Mouse (Mus musculus) kidney, embryonic 15.5 days (tissue): ENCODE results near the gene Dennd1b. TPM values are rescaled to one million over a fixed set of nuclear protein-coding genes. Genes with fewer than 3 reads are reported as not detected.

Experiments used
- ATAC-seq: fragments of 200-750 bp; cut with Nextera tagmentation; replicated peaks from 2 replicates; pipeline ENCODE4 v1.8.0; 2017; ENCODE audit warnings: moderate TSS enrichment; ENCODE audit not compliant: low FRiP score
- H3K27ac ChIP-seq: fragments of 300-500 bp; sonication (generic); 2 replicates; pipeline ENCODE4 v1.5.1; 2015; ENCODE audit warnings: mild to moderate bottlenecking, inconsistent platforms
- H3K27me3 ChIP-seq: fragments of 300-500 bp; sonication (generic); 2 replicates; pipeline ENCODE4 v1.6.1; 2015; ENCODE audit warnings: inconsistent platforms
- H3K36me3 ChIP-seq: fragments of 300-500 bp; sonication (generic); 2 replicates; pipeline ENCODE4 v1.6.1; 2015; ENCODE audit warnings: inconsistent platforms
- H3K4me1 ChIP-seq: fragments of 300-500 bp; sonication (generic); 2 replicates; pipeline ENCODE4 v1.6.1; 2015; ENCODE audit warnings: inconsistent platforms
- H3K4me2 ChIP-seq: fragments of 300-500 bp; sonication (generic); 2 replicates; pipeline ENCODE4 v1.6.1; 2015; ENCODE audit warnings: moderate library complexity, mild to moderate bottlenecking, inconsistent platforms
- H3K4me3 ChIP-seq: fragments of 300-500 bp; sonication (generic); replicated peaks from 2 replicates; pipeline ENCODE4 v1.5.1; 2015; ENCODE audit warnings: mild to moderate bottlenecking, inconsistent platforms
- H3K9ac ChIP-seq: fragments of 300-500 bp; sonication (generic); 2 replicates; pipeline ENCODE4 v1.6.1; 2015; ENCODE audit warnings: mild to moderate bottlenecking, inconsistent platforms
- H3K9me3 ChIP-seq: fragments of 300-500 bp; sonication (generic); replicated peaks from 2 replicates; pipeline ENCODE4 v1.6.1; 2016; ENCODE audit warnings: inconsistent platforms
- WGBS: fragments of 180-500 bp; shearing (Covaris S2); methylation state at CpG from one replicate; pipeline ENCODE4 v1.1.7; 2015; ENCODE audit warnings: mixed read lengths; 5-methylcytosine and 5-hydroxymethylcytosine counted together
- polyA plus RNA-seq: library from polyadenylated mRNA; unstranded; fragments of >200 nt; fragmentation: Nextera tagmentation; extraction: Ambion mirVana; gene quantifications from 2 replicates; pipeline ENCODE4 v1.2.1, GENCODE M21; 2015

Gene Dennd1b
- polyA plus RNA-seq, 1 experiment from 2014 or later, result 8.2 TPM

DNA sequence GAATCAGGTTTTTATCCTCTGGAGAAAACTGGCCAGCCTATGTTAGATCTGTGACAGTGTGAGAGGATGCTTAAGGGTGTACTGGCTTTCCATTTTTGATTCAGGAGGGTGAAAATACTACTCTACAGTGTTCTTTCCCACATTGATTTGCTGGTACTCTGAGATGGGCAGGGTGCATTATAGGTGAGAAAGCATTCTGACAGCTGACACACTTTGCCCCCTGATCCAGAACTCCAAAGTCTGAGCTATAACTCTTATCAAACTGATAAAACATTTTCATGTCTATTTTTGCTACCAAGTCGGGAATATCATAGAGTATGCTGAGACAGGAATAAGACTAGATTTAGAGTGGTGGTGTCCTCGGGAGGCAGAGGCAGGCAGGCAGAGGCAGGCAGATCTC, 2.3 kb downstream of the Dennd1b start:
- 87% methylated on average over 2 of the region's 2 CpGs for WGBS
- H3K4me2 ChIP-seq, result no peak overlapping the region
- no peak overlapping the region for H3K4me3 ChIP-seq
- peaks cover 8% of the 10 kb centered on the region for H3K4me1 ChIP-seq
- no peaks in the 10 kb centered on the region for H3K27me3 ChIP-seq
- H3K36me3 ChIP-seq, result peaks cover 10% of the 10 kb centered on the region; the same call in 1 of the 2 replicates
- no peak overlapping the region for H3K27ac ChIP-seq
- no peak overlapping the region for H3K9ac ChIP-seq
- no peak for ATAC-seq
- no peaks in the 10 kb centered on the region for H3K9me3 ChIP-seq

GRCm38 (mm10) chr1:138967450-138967849, 4.2 kb downstream of the Dennd1b start:
- Histone ChIP-seq H3K4me1 (peaks cover 8% of the 10 kb centered on the region), H3K9ac (no peak overlapping the region), H3K4me2 (no peak overlapping the region), H3K27ac (no peak overlapping the region), H3K36me3 (peaks cover 10% of the 10 kb centered on the region; the same call in 1 of the 2 replicates), H3K9me3 (no peaks in the 10 kb centered on the region), H3K4me3 (no peak overlapping the region), H3K27me3 (no peaks in the 10 kb centered on the region)
- 66% methylated on average over 7 of the region's 7 CpGs for WGBS
- ATAC-seq, result no peak

DNA sequence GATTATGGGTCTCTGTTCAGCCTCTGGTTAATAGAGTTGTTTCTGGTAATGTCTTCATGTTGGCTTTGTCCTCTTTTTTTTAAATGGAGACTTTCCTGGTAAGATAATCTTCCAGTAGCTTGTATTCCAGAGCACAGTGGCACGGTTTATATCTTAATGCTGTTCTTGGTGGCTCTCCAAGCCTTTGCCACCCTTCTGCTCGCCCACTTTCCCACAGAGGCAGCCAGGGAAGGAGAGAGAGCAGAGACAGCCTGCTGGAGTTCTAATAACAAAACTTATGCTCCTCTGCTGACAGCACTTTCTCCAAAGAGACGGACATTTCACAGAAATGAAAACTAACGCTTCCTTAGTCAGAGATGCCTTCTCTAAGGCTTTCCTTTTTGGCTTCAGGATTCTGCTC, 6.8 kb downstream of the Dennd1b start:
- no peaks in the 10 kb centered on the region for H3K27me3 ChIP-seq
- peaks cover 10% of the 10 kb centered on the region; the same call in 1 of the 2 replicates for H3K36me3 ChIP-seq
- no peaks in the 10 kb centered on the region for H3K4me1 ChIP-seq
- no peak for ATAC-seq
- whole genome bisulfite sequencing, result 85% methylated on average over 4 of the region's 4 CpGs
- H3K27ac ChIP-seq, result no peak overlapping the region
- H3K9me3 ChIP-seq, result no peaks in the 10 kb centered on the region
- H3K4me2 ChIP-seq, result no peak overlapping the region
- no peak overlapping the region for H3K9ac ChIP-seq
- H3K4me3 ChIP-seq, result no peak overlapping the region

- WGBS, result 64% methylated on average over 6 of the region's 6 CpGs
- Histone ChIP-seq H3K27me3 (no peaks in the 10 kb centered on the region), H3K9ac (no peak overlapping the region), H3K36me3 (no peaks in the 10 kb centered on the region), H3K4me3 (no peak overlapping the region), H3K4me2 (no peak overlapping the region), H3K4me1 (no peaks in the 10 kb centered on the region), H3K9me3 (no peaks in the 10 kb centered on the region), H3K27ac (no peak overlapping the region)
- ATAC-seq, result no peak
Measured at GRCm38 (mm10) chr1:138973541-138974224, 10.4 kb downstream of the Dennd1b start.

DNA sequence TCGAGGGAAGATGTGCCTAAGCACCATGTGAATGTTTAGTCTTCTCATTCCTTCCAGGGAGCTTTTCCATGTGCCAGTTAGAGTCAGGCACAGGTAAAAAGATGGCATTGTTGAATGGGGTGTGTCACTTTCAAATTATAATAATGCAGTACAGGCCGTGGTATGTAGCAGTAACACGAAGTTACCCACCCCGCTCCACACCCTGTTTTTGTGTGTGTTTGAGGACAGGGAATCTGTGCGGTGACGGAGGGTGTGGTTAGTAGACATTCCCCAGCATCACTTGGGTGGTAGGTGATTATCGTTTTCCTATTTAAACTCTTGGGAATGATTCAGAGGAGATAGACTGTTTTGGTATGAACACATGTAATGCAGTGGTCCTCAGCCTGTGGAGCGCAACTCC, 11.6 kb downstream of the Dennd1b start:
- no peaks in the 10 kb centered on the region for H3K36me3 ChIP-seq
- H3K9me3 ChIP-seq, result no peaks in the 10 kb centered on the region
- no peak for ATAC-seq
- 0 out of 2 replicates have a peak overlapping the region, but pooled peaks have one; percentile 18 for H3K27ac ChIP-seq
- 88% methylated on average over 8 of the region's 8 CpGs for WGBS
- no peak overlapping the region for H3K9ac ChIP-seq
- no peak overlapping the region for H3K4me2 ChIP-seq
- H3K27me3 ChIP-seq, result no peaks in the 10 kb centered on the region
- no peak overlapping the region for H3K4me3 ChIP-seq
- no peaks in the 10 kb centered on the region for H3K4me1 ChIP-seq

- H3K9me3 ChIP-seq, result no peaks in the 10 kb centered on the region
- no peaks in the 10 kb centered on the region for H3K27me3 ChIP-seq
- ATAC-seq, result no peak
- no peak overlapping the region for H3K4me3 ChIP-seq
- H3K36me3 ChIP-seq, result no peaks in the 10 kb centered on the region
- H3K4me1 ChIP-seq, result no peaks in the 10 kb centered on the region
- no peak overlapping the region for H3K27ac ChIP-seq
- 71% methylated on average over 1 of the region's 1 CpGs for WGBS
- H3K4me2 ChIP-seq, result no peak overlapping the region
- no peak overlapping the region for H3K9ac ChIP-seq
Measured at GRCm38 (mm10) chr1:138975945-138976344, 12.7 kb downstream of the Dennd1b start.

DNA sequence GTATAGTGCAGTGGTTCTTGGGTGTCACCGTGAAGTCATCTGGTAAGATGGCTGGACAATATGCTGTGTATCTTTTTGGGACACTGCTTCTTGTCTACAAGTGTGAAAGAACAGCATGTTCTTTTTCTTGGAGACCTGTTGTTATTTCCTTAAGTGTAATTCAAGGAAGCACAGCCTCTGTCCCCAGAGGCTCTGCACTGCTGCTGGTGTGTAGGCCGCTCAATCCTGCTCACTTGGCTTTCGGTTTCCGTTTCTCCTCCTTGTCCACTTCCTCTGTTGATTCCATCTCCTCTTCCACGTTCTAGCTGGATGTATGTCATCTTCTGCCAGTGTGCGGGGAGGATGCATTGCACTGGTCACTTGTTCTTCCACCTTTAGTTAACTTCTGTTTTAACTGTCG, 19.0 kb downstream of the Dennd1b start:
- 77% methylated on average over 7 of the region's 7 CpGs for WGBS
- H3K9me3 ChIP-seq, result no peaks in the 10 kb centered on the region
- H3K4me2 ChIP-seq, result no peak overlapping the region
- H3K9ac ChIP-seq, result no peak overlapping the region
- H3K27me3 ChIP-seq, result no peaks in the 10 kb centered on the region
- H3K27ac ChIP-seq, result no peak overlapping the region
- 0 out of 2 replicates have a peak, but pooled peaks cover 9% of the 10 kb centered on the region for H3K4me1 ChIP-seq
- no peak for ATAC-seq
- no peaks in the 10 kb centered on the region for H3K36me3 ChIP-seq
- no peak overlapping the region for H3K4me3 ChIP-seq

DNA sequence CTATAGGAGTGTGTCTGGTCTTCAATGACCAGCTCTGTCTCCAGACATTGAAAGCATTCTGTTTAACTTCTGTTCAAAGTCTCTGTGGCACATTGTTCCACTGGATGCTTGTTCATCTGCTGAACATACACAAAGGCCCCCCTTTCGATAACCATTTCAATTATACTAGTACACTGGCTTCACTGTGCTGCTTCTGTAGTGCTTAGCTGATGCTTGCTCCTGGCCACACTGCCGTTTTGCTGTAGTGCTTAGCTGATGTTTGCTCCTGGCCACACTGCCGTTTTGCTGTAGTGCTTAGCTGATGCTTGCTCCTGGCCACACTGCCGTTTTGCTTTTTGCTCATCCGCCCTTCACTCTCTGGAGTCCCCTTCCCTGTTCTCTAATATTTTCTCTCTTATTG, 19.4 kb downstream of the Dennd1b start:
- H3K27ac ChIP-seq, result no peak overlapping the region
- no peaks in the 10 kb centered on the region for H3K27me3 ChIP-seq
- no peak overlapping the region for H3K9ac ChIP-seq
- H3K36me3 ChIP-seq, result no peaks in the 10 kb centered on the region
- H3K4me3 ChIP-seq, result no peak overlapping the region
- H3K4me2 ChIP-seq, result no peak overlapping the region
- 69% methylated on average over 5 of the region's 5 CpGs for WGBS
- H3K9me3 ChIP-seq, result no peaks in the 10 kb centered on the region
- no peak for ATAC-seq
- H3K4me1 ChIP-seq, result 0 out of 2 replicates have a peak, but pooled peaks cover 9% of the 10 kb centered on the region

DNA sequence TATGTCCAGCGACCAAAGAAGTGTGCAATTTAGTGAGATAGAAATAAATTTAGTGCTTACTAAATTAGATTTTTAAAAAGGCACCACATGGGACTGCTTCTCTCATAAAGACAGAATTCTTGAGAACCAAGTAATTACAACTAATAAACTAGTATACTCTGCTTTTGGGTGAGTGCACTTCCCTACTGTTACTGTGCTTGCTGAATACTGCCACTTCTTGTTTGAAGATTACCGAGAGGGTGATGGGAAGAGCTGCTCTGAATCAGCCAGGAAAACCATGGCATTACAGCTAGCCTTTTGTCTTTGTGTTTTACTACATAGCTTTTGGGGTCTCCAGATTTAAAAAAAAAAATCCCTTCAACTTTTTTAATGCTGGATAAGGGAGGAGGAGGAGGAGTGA, 19.8 kb downstream of the Dennd1b start:
- no peak overlapping the region for H3K27ac ChIP-seq
- H3K36me3 ChIP-seq, result no peaks in the 10 kb centered on the region
- no peaks in the 10 kb centered on the region for H3K27me3 ChIP-seq
- no peaks in the 10 kb centered on the region for H3K9me3 ChIP-seq
- no peak overlapping the region for H3K4me3 ChIP-seq
- H3K4me2 ChIP-seq, result no peak overlapping the region
- H3K4me1 ChIP-seq, result 0 out of 2 replicates have a peak, but pooled peaks cover 9% of the 10 kb centered on the region
- WGBS, result 72% methylated on average over 2 of the region's 2 CpGs
- no peak overlapping the region for H3K9ac ChIP-seq
- no peak for ATAC-seq

- no peak overlapping the region for H3K4me2 ChIP-seq
- H3K4me1 ChIP-seq, result 0 out of 2 replicates have a peak, but pooled peaks cover 9% of the 10 kb centered on the region
- no peaks in the 10 kb centered on the region for H3K27me3 ChIP-seq
Measured at GRCm38 (mm10) chr1:138983465-138983864, 20.2 kb downstream of the Dennd1b start.

GRCm38 (mm10) chr1:138984161-138984560, 20.9 kb downstream of the Dennd1b start:
- no peaks in the 10 kb centered on the region for H3K27me3 ChIP-seq
- no peak for ATAC-seq
- no peak overlapping the region for H3K4me3 ChIP-seq
- no peak overlapping the region for H3K27ac ChIP-seq
- no peaks in the 10 kb centered on the region for H3K9me3 ChIP-seq
- WGBS, result 85% methylated on average over 4 of the region's 4 CpGs
- 0 out of 2 replicates have a peak, but pooled peaks cover 9% of the 10 kb centered on the region for H3K4me1 ChIP-seq
- no peak overlapping the region for H3K9ac ChIP-seq
- no peaks in the 10 kb centered on the region for H3K36me3 ChIP-seq
- H3K4me2 ChIP-seq, result no peak overlapping the region

More at GRCm38 (mm10) chr1:138983465-138983864, 20.2 kb downstream of the Dennd1b start:
- Histone ChIP-seq H3K4me3 (no peak overlapping the region), H3K27ac (no peak overlapping the region), H3K9ac (no peak overlapping the region), H3K9me3 (no peaks in the 10 kb centered on the region), H3K36me3 (no peaks in the 10 kb centered on the region)
- WGBS, result 56% methylated on average over 6 of the region's 6 CpGs
- ATAC-seq, result no peak

DNA sequence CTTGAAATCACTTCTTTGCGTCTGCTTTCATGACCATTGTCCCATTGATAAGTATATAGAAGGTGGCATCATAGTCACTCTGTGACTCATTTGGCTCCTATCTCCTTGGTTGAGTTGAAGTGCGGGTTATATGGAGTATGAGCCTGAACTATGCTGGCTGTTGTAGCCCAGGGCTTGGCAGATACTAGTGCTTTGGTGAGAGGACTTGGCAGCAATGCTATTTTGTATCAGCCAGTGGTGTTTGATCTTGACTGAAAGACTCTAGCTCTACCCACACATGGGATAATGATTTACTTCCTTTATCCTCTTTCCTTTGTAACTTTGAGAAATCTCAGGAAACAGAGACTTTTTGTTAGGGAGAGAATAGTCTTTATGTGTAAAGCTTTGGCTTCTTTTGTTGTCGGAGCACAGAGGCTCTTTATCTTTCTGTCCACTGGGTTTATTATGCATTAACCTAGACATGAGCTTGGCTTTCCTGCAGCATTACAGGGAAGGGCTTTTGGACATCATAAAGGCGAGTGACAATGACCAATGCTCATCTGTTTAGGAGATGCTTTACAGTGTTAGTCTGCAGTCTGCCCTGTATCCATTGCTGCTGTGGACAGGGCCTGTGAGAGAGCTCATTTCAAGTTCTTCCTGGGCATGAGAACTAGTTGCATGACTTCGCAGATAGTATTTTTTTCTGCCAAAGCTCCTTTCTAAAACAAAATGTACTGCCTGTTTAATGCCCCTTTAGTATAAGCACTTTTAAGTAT, 29.3 kb downstream of the Dennd1b start:
- WGBS, result 75% methylated on average over 5 of the region's 5 CpGs
- ATAC-seq, result 0 out of 2 replicates have a peak, but pooled peaks have one; percentile 15

More for the DNA sequence above, 29.3 kb downstream of the Dennd1b start:
- Histone ChIP-seq H3K27ac (no peak overlapping the region), H3K4me1 (0 out of 2 replicates have a peak, but pooled peaks cover 3% of the 10 kb centered on the region), H3K4me2 (no peak overlapping the region), H3K27me3 (no peaks in the 10 kb centered on the region), H3K9ac (no peak overlapping the region), H3K4me3 (no peak overlapping the region), H3K9me3 (no peaks in the 10 kb centered on the region), H3K36me3 (no peaks in the 10 kb centered on the region)
